Mouse (Mus musculus) lung, embryonic 16.5 days (tissue): ENCODE results near the gene Aktip. TPM values are rescaled to one million over a fixed set of nuclear protein-coding genes. Genes with fewer than 3 reads are reported as not detected.

ENCODE experiments used
- ATAC-seq: fragments of 200-750 bp; cut with Nextera tagmentation; 2 replicates; pipeline ENCODE4 v1.8.0; 2017; ENCODE audit warnings: low read depth, mild to moderate bottlenecking, moderate library complexity
- H3K27ac ChIP-seq: fragments of 300-500 bp; sonication (generic); 2 replicates; pipeline ENCODE4 v1.5.1; 2014; ENCODE audit warnings: mild to moderate bottlenecking, control low read depth, low read length
- H3K27me3 ChIP-seq: fragments of 300-500 bp; sonication (generic); 2 replicates; pipeline ENCODE4 v1.6.1; 2014; ENCODE audit warnings: low read depth, low read length, mixed read lengths; ENCODE audit not compliant: control insufficient read depth, insufficient read depth
- H3K36me3 ChIP-seq: fragments of 300-500 bp; sonication (generic); 2 replicates; pipeline ENCODE4 v1.6.1; 2014; ENCODE audit warnings: low read length; ENCODE audit not compliant: control insufficient read depth, insufficient read depth
- H3K4me1 ChIP-seq: fragments of 300-500 bp; sonication (generic); replicated peaks from 2 replicates; pipeline ENCODE4 v1.6.1; 2014; ENCODE audit warnings: low read length, mixed read lengths; ENCODE audit not compliant: control insufficient read depth, insufficient read depth
- H3K4me2 ChIP-seq: fragments of 300-500 bp; sonication (generic); 2 replicates; pipeline ENCODE4 v1.6.1; 2014; ENCODE audit warnings: low read depth, low read length, control low read depth
- H3K4me3 ChIP-seq: fragments of 300-500 bp; sonication (generic); 2 replicates; pipeline ENCODE4 v1.5.1; 2014; ENCODE audit warnings: mild to moderate bottlenecking, low read length, control low read depth
- H3K9ac ChIP-seq: fragments of 300-500 bp; sonication (generic); 2 replicates; pipeline ENCODE4 v1.6.1; 2014; ENCODE audit warnings: low read length, control low read depth
- H3K9me3 ChIP-seq: fragments of 300-500 bp; sonication (generic); 2 replicates; pipeline ENCODE4 v1.6.1; 2016; ENCODE audit warnings: low read length; ENCODE audit not compliant: control insufficient read depth
- whole genome bisulfite sequencing: fragments of 180-500 bp; shearing (Covaris S2); extraction: QIAGEN DNeasy Blood & Tissue Kit; methylation state at CpG from one replicate; pipeline ENCODE4 v1.1.7; 2014; 5-methylcytosine and 5-hydroxymethylcytosine counted together
- polyA plus RNA-seq: library from polyadenylated mRNA; unstranded; fragments of >200 nt; fragmentation: Nextera tagmentation; extraction: Ambion mirVana; gene quantifications from 2 replicates; pipeline ENCODE4 v1.2.1, GENCODE M21; 2015

Aktip gene
- polyA plus RNA-seq, 1 experiment from 2014 or later: 76.9 TPM

DNA sequence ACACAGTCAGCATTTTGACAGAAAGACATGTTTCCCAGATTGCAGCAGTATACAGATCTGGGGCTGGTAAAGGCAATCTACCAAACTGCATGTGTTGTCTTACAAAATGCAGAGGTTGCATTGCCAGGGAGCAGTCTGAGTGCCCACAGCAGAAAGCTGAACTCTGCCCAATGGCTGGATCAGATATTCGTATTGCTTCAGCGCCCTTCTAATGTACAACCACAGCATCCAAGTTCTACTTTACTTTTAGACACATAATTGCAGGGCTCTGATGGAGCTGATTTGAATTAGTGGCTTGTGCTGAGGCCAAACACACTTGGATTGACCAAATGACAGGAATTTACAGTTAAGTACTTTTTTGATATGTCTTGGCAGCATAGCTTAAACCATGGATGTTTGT, 22.1 kb upstream of the Aktip start:
- Histone ChIP-seq H3K4me2 (no peak overlapping the region), H3K27me3 (no peaks in the 10 kb centered on the region), H3K27ac (no peak overlapping the region), H3K4me1 (no peaks in the 10 kb centered on the region), H3K9ac (no peak overlapping the region), H3K36me3 (no peaks in the 10 kb centered on the region; the same call in 1 of the 2 replicates), H3K9me3 (no peaks in the 10 kb centered on the region), H3K4me3 (no peak overlapping the region)
- 88% methylated on average over 2 of the region's 2 CpGs for WGBS
- ATAC-seq: no peak

DNA sequence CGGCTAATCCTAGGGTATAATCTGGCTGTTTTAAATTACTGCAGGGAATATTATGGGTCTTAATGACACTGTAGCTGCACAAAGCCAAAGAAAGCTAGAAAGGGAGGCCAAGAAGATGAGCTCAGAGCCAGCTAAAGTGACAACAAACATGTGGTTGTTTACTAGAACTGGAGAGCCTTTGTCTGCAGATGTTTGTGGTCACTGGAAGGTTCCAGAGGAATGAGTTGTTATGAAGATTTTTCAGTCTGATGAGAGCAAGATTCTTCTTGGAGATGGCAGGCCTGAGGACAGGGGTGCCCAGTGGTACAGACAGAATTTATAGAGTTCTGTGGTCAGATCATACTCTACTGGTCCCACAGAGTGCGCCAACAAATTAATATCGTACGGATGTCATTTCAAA, 18.5 kb upstream of the Aktip start:
- no peak for ATAC-seq
- no peak overlapping the region for H3K4me3 ChIP-seq
- WGBS: 93% methylated on average over 4 of the region's 4 CpGs
- H3K4me1 ChIP-seq: no peaks in the 10 kb centered on the region
- H3K27ac ChIP-seq: no peak overlapping the region
- H3K9me3 ChIP-seq: no peaks in the 10 kb centered on the region
- no peaks in the 10 kb centered on the region for H3K27me3 ChIP-seq
- H3K36me3 ChIP-seq: no peaks in the 10 kb centered on the region; the same call in 1 of the 2 replicates
- H3K4me2 ChIP-seq: no peak overlapping the region
- H3K9ac ChIP-seq: no peak overlapping the region

GRCm38 (mm10) chr8:91217062-91217905, 17.5 kb upstream of the Aktip start:
- Histone ChIP-seq H3K27me3 (no peaks in the 10 kb centered on the region), H3K27ac (no peak overlapping the region), H3K9ac (no peak overlapping the region), H3K4me2 (no peak overlapping the region), H3K36me3 (no peaks in the 10 kb centered on the region; the same call in 1 of the 2 replicates), H3K4me1 (no peaks in the 10 kb centered on the region), H3K4me3 (no peak overlapping the region), H3K9me3 (no peaks in the 10 kb centered on the region)
- no peak for ATAC-seq
- WGBS: 73% methylated on average over 5 of the region's 5 CpGs

- no peaks in the 10 kb centered on the region; the same call in 1 of the 2 replicates for H3K36me3 ChIP-seq
- H3K4me3 ChIP-seq: no peak overlapping the region
- H3K9ac ChIP-seq: no peak overlapping the region
- no peak for ATAC-seq
- no peaks in the 10 kb centered on the region for H3K4me1 ChIP-seq
- no peaks in the 10 kb centered on the region for H3K27me3 ChIP-seq
- no peak overlapping the region for H3K4me2 ChIP-seq
- H3K9me3 ChIP-seq: no peaks in the 10 kb centered on the region
- no peak overlapping the region for H3K27ac ChIP-seq
- WGBS: 77% methylated on average over 3 of the region's 3 CpGs
These were observed 14.5 kb upstream of the Aktip start for GRCm38 (mm10) chr8:91214287-91214686.

DNA sequence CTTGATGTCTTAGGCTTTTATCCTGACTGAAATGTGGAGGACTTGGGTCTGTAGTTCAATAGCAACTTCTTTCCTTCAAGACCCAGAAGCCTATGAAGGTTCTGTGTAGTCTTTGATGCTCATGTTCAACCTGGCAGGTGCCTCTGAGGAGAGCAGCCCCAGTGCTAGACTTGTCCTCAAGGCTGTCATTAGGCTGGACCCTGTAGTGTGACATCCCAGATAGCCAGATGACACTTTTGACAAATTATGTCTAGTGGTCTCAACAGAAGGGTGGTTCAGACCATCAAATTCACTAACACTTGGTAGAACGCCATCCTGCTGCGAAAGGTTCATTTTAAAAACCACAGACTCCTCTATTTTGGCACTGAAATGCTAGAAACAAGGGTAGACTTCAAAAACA, 13.2 kb upstream of the Aktip start:
- Histone ChIP-seq H3K9me3 (no peaks in the 10 kb centered on the region), H3K4me2 (no peak overlapping the region), H3K27me3 (no peaks in the 10 kb centered on the region), H3K4me3 (no peak overlapping the region), H3K4me1 (peaks cover 3% of the 10 kb centered on the region; the same call in 1 of the 2 replicates), H3K9ac (no peak overlapping the region), H3K27ac (no peak overlapping the region), H3K36me3 (no peaks in the 10 kb centered on the region; the same call in 1 of the 2 replicates)
- 54% methylated on average over 2 of the region's 2 CpGs for WGBS
- ATAC-seq: 0 out of 2 replicates have a peak, but pooled peaks have one; percentile 36

GRCm38 (mm10) chr8:91209658-91210057, 9.9 kb upstream of the Aktip start:
- Histone ChIP-seq H3K4me1 (peaks cover 3% of the 10 kb centered on the region; the same call in 1 of the 2 replicates), H3K27me3 (no peaks in the 10 kb centered on the region), H3K4me2 (peak overlapping the region; percentile 37; the same call in 1 of the 2 replicates), H3K4me3 (no peak overlapping the region), H3K36me3 (no peaks in the 10 kb centered on the region), H3K27ac (peak overlapping the region; percentile 92), H3K9me3 (no peaks in the 10 kb centered on the region), H3K9ac (no peak overlapping the region)
- peak; percentile 77 for ATAC-seq
- WGBS: 50% methylated on average over 3 of the region's 3 CpGs

DNA sequence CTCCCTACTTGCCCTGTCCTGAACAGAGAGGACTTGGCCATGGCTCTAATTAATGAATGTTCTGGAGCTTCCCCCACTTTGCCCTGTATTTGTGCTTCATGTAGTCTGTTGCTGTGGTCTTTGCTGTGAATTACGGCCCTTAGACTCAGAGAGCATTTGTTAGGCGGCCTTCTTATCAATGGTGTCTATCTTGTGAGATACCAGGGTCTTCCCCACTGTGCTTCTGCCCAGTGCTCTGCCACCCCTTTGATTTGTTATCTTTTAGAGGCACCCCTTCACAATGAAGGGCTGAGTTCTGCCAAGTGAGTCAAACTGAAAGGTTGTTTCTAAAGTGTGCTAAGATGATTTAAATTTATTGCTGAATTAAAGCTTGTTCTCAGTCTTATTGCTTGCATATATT, 7.9 kb upstream of the Aktip start:
- H3K4me2 ChIP-seq: no peak overlapping the region
- H3K4me1 ChIP-seq: peaks cover 3% of the 10 kb centered on the region; the same call in 1 of the 2 replicates
- H3K27me3 ChIP-seq: no peaks in the 10 kb centered on the region
- no peak overlapping the region for H3K4me3 ChIP-seq
- WGBS: 37% methylated on average over 2 of the region's 2 CpGs
- no peak overlapping the region for H3K27ac ChIP-seq
- no peaks in the 10 kb centered on the region for H3K36me3 ChIP-seq
- no peaks in the 10 kb centered on the region for H3K9me3 ChIP-seq
- H3K9ac ChIP-seq: no peak overlapping the region
- no peak for ATAC-seq

DNA sequence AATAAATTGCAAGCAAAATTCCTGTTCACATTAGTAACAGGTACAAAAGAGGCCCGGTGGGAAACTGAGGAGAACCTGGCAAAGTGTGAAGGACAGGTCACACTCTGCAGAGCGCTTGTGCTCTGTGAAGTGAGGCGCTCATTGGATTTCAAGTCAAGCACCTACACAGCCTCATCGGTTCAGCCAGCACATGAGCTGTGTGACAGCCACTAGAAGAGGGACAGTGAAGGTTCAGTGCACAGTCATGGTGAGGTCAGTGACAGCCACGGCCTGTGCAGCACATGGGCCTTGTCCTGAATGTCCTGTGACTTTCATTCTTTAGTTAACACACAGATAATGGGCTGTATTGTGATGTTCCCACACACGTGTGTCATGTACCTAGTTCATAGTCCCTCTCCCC, 6.1 kb upstream of the Aktip start:
- WGBS: 75% methylated on average over 6 of the region's 6 CpGs
- ATAC-seq: no peak
- Histone ChIP-seq H3K4me1 (peaks cover 3% of the 10 kb centered on the region; the same call in 1 of the 2 replicates), H3K9me3 (no peaks in the 10 kb centered on the region), H3K27me3 (no peaks in the 10 kb centered on the region), H3K36me3 (no peaks in the 10 kb centered on the region), H3K4me3 (no peak overlapping the region), H3K27ac (no peak overlapping the region), H3K9ac (no peak overlapping the region), H3K4me2 (no peak overlapping the region)

GRCm38 (mm10) chr8:91201184-91201583, 1.4 kb upstream of the Aktip start:
- no peak overlapping the region for H3K9ac ChIP-seq
- no peak overlapping the region for H3K27ac ChIP-seq
- H3K4me2 ChIP-seq: no peak overlapping the region
- H3K27me3 ChIP-seq: no peaks in the 10 kb centered on the region
- H3K4me1 ChIP-seq: no peaks in the 10 kb centered on the region; the same call in 1 of the 2 replicates
- H3K4me3 ChIP-seq: no peak overlapping the region
- ATAC-seq: no peak
- H3K36me3 ChIP-seq: no peaks in the 10 kb centered on the region
- WGBS: 65% methylated on average over 2 of the region's 2 CpGs
- H3K9me3 ChIP-seq: no peaks in the 10 kb centered on the region
